Mouse (Mus musculus) liver, postnatal 0 days (tissue): ENCODE data around the gene 4932438H23Rik.

Experiments
- CTCF ChIP-seq: sonication (generic); IDR thresholded peaks from 2 replicates; pipeline ENCODE4 v1.5.1; 2016; ENCODE audit warnings: antibody characterized with exemption, low read depth
- EP300 ChIP-seq: IDR thresholded peaks from 2 replicates; pipeline ENCODE4 v1.6.1; 2016; ENCODE audit warnings: antibody characterized with exemption, low read depth, mild to moderate bottlenecking

DNA sequence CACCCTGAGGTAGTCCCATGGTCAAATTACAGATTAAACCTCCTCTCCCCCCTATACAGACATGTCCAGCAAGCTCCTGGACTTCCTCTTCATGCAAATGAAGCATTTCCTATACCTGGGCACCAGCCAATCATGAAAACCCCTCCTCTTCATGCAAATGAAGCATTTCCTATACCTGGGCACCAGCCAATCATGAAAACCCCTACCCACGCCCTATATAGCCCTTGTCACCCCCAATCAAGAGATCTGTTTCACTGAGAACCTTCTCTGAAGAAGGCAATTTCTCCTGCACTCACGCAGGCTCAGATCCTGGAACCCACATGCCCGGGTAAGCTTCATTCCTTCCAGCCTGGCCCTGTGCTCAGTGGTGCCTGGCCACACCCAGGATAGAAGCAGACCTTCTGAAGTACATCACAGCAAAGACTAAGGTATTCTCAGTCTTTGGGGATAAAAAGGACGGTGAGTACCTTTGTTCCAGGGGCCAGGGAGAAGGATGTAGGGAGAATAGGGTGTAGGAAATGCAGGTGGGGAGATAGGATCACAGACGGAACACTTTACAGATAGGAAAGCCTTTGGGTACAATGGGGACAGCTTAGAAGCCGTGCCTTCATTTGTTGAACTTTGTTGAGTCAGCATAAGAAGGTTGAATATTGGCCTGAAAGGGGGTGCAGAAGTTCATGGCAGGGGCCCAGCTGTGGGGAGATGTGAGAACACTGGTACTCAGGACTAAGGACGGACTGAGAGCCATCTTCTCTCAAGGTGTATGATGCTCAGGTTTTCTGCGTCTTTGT, 32.0 kb upstream of the 4932438H23Rik start:
- TF ChIP-seq EP300 (no peak), CTCF (no peak)
